Mouse (Mus musculus) gastrocnemius, adult 8-10 months (tissue): ENCODE data around the gene Vrk3. TPM values are rescaled to one million over a fixed set of nuclear protein-coding genes. Genes with fewer than 3 reads are reported as not detected.

Source experiments
- DNase-seq, 2 experiments: peaks; one replicate each; pipeline ENCODE4 v3.0.0; 2022; ENCODE audit warnings: low spot score in 2 of 2
- total RNA-seq, 4 experiments: library from RNA; stranded (reverse); gene quantifications; 2 replicates each; pipeline ENCODE4 v1.2.4; 2022

Gene Vrk3
- total RNA-seq, 4 experiments from 2014 or later, result 19.9 to 23.5 (median 21.6) TPM

- no peak for DNase-seq
Measured at GRCm38 (mm10) chr7:44760366-44760765, 12.2 kb downstream of the Vrk3 start.

GRCm38 (mm10) chr7:44768129-44768528 is 19.9 kb downstream of the Vrk3 start:
- DNase-seq, result no peak

GRCm38 (mm10) chr7:44770046-44770578 is 21.9 kb downstream of the Vrk3 start:
- DNase-seq, result peak; percentile 18 to 27

GRCm38 (mm10) chr7:44772591-44773204 is 24.5 kb downstream of the Vrk3 start:
- DNase-seq, result no peak

GRCm38 (mm10) chr7:44776849-44777498 is 28.8 kb downstream of the Vrk3 start:
- DNase-seq, result no peak

GRCm38 (mm10) chr7:44780101-44780500 is 31.9 kb downstream of the Vrk3 start:
- no peak for DNase-seq

- no peak for DNase-seq
Measured at GRCm38 (mm10) chr7:44789531-44789930, 41.3 kb downstream of the Vrk3 start.

GRCm38 (mm10) chr7:44790066-44790465 is 41.9 kb downstream of the Vrk3 start:
- no peak for DNase-seq

GRCm38 (mm10) chr7:44792781-44793180 is 44.6 kb downstream of the Vrk3 start:
- no peak for DNase-seq

- no peak for DNase-seq
Measured at GRCm38 (mm10) chr7:44808927-44809326, 60.7 kb downstream of the Vrk3 start.

GRCm38 (mm10) chr7:44809466-44809865 is 61.3 kb downstream of the Vrk3 start:
- DNase-seq, result peak in 1 of 2 experiments; percentile 1

GRCm38 (mm10) chr7:44810365-44810764 is 62.2 kb downstream of the Vrk3 start:
- peak in 1 of 2 experiments; percentile 2 for DNase-seq

- peak in 1 of 2 experiments; percentile 2 for DNase-seq
Measured at GRCm38 (mm10) chr7:44810819-44811557, 62.8 kb downstream of the Vrk3 start.

GRCm38 (mm10) chr7:44812651-44813325 is 64.6 kb downstream of the Vrk3 start:
- DNase-seq, result peak in 1 of 2 experiments; percentile 2

GRCm38 (mm10) chr7:44813985-44814384 is 65.8 kb downstream of the Vrk3 start:
- DNase-seq, result peak in 1 of 2 experiments; percentile 1

GRCm38 (mm10) chr7:44814423-44814822 is 66.2 kb downstream of the Vrk3 start:
- peak in 1 of 2 experiments; percentile 2 for DNase-seq

- peak in 1 of 2 experiments; percentile 32 for DNase-seq
Measured at GRCm38 (mm10) chr7:44814952-44815553, 66.8 kb downstream of the Vrk3 start.

- peak; percentile 98 for DNase-seq
Measured at GRCm38 (mm10) chr7:44815721-44816469, 67.7 kb downstream of the Vrk3 start, which contains the start of the genes Nup62 and Il4i1. TSS of gene Nup62 (plus strand) at chr7:44816088. TSS of gene Il4i1 (plus strand) at chr7:44816387.

- DNase-seq, result peak in 1 of 2 experiments; percentile 62
Measured at GRCm38 (mm10) chr7:44816470-44817021, 68.3 kb downstream of the Vrk3 start, which contains the start of gene Atf5. TSS of gene Atf5 (minus strand) at chr7:44816658.

- peak in 1 of 2 experiments; percentile 2 for DNase-seq
Measured at GRCm38 (mm10) chr7:44817441-44817840, 69.2 kb downstream of the Vrk3 start.
